Mouse (Mus musculus): ENCODE data around the gene Stk24. TPM values are rescaled to one million over a fixed set of nuclear protein-coding genes. Genes with fewer than 3 reads are reported as not detected.

The Stk24 gene
- total RNA-seq, 1 experiment from 2014 or later: 110 TPM

DNA sequence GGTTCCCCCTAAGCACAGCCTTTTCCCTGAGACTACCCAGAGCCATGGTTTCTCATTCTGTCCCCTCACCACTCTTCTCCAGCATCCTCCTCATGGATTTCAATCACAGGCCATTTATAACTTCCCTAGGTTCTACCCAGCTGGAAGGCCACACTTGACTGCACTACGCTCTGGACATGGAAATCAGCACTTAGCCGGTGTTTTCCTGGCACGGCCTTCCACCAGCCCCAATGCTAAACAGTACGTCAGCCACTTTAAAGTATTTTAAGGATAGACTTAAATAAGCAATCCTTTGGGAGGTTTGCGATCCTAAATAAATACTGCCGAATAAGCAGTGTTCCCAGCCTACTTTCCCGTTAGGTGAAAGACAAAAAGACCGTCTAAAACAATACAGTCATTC is 29.8 kb downstream of the Stk24 start:
- no peak for DNase-seq

DNA sequence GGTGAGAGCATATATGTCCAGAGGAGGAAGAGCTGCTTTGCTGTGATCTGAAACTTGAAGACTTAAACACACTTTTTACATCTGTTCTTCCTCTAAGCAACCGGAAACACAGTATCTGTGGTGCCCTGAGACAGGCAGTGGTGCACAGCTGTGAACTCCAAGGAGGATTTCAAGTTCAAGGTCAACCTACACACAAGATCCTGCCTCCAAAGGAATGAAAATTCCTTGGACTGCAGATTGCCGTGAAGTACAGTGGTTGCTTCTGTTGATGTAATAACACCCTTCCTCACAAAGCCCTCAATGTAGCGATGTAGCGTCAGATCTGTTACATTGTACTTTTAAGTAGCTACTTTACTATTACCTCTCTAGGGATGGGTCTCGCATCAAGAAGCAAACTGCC is 30.5 kb downstream of the Stk24 start:
- DNase-seq: no peak

DNA sequence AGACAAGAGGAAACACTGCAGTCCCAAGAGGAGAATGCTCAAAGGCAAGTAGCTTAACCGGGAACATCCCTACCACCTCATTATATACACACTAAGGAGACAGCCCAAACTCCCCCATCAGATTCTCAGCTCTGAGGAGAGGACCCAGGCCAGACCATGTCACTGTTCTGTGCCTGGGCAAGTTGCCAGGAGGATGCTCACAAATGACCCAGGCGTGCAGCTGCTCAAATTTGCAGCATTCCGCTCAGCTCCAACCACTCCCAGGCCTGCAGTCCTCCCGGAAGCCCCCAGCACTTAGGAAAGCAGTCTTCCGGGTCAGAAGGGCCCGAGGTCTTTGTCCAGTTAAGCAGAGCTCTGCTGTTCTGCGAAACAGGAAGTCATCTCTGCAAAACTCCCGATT is 31.6 kb downstream of the Stk24 start:
- DNase-seq: peak; percentile 55

DNA sequence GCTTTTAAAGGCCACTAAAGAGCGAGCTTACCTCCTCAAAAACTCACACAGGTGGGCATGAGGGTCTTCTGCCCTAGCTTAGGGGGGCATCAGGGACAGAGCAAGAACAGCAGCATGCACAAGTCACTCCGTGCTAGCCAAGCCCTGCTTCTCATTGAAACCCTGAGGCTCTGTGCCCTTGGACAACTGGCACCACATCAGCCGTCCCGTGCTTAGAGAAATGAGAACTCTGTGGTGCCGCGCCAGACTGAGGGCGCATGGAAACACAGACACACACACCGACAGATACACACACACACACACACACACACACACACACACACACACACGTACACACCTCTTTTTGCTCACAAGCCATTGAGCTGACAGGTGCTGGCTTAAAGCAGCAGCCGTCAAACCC is 32.7 kb downstream of the Stk24 start:
- DNase-seq: peak; percentile 43

DNA sequence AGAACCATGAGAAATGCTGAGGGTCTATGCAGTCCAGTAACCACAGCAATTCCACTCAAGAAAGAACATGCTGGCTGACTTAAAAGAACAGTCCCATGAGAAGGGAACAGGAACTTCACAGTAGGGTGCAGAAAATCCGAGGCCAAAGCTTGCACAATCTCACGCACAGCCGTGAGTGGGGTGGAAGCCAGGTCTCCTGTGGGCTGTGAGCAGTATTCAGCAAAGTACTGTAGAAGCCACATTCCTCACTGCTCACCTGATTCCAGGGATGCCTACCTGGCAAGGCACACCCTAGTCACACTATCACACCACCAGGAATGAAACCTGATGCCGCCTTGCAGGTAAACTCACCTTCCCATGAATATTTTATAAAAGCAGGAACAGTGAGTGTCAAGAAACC is 33.2 kb downstream of the Stk24 start:
- DNase-seq: peak; percentile 34

DNA sequence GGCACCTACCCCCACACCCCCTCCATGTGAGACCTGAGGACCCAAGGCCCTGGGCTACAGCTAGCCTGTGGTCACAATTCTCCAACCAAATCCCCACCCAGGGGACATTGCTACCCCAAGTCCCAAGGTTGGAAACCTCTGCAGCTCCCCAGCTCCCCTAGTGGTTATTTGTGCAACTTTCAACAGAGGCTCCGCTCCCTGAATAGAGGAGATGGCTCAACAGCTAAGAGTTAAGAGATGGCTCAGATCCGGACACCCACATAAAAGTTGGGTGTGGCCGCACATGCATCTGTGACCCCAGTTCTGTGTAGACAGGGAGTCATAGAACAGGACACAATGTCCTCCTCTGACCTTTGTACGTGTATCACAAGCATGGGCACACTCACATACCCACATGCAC is 33.8 kb downstream of the Stk24 start:
- no peak for DNase-seq

DNA sequence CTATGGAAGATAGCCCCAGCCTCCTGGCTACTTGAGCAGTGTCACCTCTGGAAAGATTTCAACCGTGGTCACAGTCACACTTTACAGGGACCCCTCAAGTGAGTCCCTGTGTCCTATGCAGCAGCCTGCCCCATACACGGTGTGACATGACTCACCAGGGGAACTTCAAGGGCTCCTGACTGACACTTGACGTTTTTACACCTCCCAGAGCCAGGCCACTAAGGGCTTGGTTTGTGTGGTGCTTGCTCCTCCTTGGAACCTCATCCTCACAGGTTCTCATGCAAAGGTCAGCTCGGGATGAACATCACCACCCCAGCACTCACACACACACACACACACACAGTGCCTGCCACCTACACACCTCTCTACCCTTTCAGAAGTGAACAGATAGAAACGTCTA is 34.9 kb downstream of the Stk24 start:
- DNase-seq: no peak

DNA sequence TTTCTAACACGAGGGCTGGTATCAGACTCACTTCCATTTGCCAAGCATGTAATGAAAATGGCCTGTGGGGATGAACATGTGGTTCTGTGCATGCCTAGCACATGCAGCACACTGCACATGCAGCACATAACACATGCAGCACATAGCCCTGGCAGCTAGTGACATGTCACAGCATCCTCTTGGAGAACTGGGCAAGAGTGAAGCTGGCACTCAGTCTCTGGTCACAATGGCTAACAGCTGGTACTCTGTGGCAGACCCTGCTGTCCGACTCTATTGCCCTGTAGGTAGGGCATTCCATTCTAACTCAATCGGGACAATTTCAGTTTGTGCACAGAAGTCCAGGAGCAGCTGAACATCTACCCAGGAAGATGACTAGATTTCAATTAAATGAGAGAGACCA is 36.9 kb downstream of the Stk24 start:
- DNase-seq: no peak

DNA sequence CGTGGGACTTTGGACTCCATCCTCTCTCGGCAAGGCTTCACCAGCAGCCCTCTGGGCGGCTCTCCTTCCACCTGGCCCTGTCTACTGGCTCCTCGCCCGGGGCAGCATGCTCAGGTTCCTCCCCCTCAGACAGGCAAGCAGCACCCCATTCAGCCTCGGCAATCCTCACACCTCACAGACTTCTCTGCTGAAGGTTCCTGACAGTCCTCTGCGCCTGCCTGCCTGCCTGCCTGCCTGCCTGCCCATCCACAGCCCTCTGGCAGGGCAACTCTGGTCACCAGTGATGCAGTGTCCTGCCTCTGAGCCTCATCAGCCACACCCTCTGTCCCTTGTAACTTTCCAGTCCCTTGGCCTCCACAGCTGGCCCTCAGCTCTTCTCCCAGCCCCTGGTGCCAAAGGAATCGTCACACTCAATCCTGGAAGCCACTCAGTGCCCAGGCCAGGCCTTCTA is 39.8 kb downstream of the Stk24 start:
- DNase-seq: peak; percentile 56

DNA sequence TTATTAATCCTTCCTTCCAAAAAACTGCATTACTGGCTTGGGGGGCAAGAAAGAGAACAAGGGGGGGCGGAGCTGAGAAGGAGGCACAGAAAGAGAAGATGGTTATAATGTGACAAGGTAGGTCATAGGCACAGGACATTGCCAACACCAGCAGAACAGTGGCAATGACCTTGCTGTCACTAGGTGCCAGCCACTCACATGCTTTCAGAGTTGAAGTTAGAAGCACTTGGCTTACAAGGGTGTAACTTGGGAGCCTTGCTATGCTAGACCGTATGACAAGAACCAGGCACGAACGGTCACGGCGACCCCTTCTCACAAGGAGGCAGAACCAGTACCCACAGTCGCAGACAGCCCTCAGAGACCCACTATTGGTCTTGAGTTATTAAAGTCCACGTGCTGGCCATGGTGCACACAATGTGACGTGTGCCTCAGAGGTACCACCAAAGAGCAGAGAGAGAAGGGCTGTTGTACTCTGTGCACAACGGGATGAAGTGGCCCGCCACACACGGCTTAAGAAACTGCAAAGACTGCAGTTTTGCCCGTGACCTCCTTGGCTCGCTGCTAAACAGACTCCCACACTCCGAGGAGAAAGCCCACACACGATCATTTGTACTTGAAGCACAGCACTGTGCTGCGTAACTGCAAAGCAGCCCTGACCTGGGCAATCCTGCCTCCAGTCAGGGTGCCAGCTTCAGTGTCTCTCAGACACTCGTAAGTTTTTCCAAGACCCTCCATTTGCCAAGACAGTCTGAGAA is 40.8 kb downstream of the Stk24 start:
- no peak for DNase-seq

DNA sequence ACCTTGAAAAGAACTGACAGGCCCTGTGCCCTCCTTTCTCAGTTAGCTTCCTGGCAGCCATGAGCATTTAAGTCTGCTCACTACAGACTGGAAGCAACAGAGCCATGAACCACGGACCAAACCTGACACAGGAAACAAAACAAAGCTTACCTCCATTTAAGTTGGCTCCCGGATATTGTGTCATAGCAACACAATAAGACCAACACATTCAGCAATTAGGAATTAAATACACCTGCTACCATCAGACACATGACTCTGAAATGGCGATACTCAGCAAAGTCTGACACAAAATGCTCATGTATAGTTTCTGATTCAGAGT is 49.8 kb downstream of the Stk24 start:
- no peak for DNase-seq

DNA sequence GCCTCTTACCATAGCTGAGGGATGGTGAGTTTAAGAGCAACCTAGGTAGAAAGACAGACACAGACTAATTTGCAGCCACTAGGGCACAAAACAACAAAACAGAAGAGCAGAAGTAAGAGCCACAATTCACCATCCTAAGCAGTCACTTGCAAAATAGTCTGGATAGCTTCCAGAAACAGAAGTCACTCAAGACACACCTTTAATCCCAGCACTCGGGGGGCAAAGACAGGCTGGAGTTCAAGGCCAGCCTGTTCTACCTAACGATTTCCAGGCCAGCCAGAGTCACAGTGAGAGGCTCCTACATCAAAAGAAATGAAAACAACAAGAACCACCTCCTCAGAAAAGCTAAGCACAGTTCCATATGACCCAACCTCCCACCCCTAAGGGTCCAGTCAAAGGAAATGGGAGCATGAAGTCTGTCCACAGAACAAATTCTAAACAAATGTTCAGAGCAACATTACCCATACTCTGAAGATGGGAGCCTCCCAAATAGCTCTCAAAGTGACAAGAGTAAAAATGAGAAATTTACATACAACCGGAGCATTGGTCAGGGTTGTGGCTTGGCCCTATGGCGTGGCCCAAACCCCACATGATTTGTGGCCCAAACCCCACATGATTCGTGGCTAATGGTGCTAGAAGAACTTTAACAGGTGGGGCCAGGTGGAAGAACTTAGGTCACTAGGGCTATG is 50.3 kb downstream of the Stk24 start:
- DNase-seq: no peak

DNA sequence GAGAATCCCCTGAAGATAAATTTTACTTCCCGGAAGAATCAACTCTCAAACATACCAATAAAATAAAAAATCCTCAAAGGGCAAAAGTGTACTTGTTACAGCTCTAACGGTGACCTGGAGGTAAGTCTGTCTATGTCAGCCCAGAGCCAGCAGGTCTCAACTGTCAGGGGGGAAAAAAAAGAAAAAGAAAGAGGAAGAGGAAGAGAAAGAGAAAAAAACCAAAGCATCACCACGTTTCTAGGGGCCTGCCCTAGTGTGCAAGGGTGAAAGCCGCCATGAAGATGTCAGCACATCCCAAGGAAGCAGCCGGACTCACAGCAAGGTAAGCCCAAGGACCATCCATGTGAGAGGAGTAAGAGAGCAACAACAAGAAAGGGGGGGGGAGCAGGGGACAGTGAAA is 50.9 kb downstream of the Stk24 start:
- no peak for DNase-seq

DNA sequence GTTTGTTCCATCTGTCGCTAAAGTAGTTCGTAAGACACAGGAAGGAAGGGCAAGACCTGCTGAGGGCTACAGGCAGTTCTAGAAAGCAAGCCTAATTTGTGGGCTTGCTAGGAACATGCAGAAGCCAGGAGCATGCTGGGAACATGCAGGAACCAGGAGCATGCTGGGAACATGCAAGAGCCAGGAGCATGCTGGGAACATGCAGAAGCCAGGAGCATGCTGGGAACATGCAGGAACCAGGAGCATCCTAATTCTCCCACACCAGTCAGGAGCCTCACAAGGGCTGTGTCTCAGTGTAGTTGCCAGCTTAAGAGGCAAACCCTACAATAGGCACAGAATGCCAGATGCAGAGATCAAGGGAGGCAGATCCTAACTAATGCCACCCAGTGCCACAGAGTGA is 53.4 kb downstream of the Stk24 start:
- no peak for DNase-seq

DNA sequence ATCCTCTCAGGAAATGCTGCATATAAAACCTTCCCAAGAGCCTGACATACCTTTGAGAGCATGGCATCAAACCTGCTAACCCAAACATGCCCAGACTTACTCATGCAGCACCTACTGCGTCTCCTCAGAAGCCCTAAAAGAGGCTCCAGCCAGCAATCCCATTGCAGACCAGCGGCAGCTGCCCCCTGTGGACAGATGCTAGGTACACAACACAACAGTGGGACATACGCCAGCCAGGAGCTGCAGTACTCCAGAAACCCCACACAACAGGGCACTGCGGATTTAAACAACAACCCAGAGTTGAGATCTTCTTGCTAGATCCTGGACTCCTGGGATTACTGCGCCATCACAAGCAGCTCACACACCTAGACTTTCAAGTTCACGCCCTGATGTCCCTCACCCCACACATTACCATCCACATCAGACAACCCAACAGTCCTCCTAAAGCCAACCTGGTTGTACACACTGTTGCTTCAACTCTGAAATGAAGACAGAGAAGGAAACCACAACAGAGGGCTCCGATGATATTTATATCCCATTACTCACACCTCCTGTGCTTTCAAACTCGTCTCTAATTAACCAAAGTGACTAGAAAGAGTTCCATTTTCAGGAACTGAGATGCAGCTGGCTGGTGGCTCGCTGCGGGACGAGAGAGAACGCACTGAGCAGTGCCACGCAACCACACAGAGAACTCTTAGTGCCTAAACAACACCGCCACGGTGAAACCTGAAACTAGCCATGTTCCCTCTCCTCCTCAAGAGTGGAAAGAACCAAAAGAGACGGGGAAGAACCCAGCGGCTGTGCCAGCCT is 55.1 kb downstream of the Stk24 start:
- DNase-seq: no peak

DNA sequence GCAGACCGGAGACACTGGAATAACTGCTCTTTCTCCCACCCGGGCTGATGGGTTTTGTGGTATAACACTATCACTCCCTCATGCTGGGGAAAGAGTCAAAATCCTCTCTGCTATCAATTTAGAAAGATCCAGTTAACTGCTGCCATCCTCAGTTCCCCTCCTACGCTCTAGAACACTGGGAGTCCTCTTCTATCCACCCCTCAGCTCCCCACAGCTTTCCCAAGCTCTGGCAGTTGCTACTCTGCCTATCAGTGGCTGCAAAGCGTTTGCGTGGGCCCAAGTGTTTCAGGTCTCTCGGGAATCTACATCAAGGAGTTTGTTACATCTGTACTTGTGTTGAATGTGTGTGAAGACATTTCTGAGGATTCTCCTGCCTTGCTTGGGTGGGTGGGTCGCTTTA is 57.2 kb downstream of the Stk24 start:
- DNase-seq: no peak

DNA sequence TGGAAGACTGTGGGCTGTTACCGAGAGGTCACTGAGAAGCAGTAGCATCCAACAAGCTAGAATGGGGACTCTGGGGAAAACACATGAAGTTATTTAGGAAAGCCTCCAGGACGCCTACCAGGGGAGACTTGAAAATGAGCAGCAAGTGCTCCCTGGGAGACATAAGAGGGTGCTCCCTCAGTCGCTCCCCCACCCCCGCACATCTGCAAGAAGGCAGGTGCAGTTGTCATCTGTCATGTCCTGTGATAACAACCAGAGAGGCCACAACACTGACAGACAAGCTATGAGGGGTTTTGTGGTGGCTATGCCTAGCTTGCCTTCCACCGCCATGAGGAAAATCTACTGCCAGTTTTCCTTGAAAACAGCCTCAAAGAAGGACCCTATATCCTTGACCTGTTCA is 57.7 kb downstream of the Stk24 start:
- DNase-seq: no peak

DNA sequence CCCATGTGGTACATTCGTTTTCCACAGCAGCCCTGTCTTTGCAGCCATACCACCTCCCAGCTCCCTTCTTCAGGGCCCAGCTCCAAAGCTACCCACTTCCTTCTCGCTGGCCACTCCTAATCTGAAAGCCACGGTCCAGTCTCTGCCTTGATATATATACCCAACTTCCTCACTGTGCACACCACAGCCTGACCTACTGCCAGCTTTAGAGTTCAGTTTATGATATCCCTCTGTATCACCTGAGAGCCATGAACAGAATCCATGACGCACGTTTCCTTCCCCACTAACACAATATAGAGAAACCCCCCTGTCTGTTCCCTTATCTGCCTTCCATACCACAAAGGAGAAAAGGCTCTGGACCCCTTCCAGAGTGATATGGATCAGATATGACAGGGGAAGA is 61.4 kb downstream of the Stk24 start:
- DNase-seq: no peak

DNA sequence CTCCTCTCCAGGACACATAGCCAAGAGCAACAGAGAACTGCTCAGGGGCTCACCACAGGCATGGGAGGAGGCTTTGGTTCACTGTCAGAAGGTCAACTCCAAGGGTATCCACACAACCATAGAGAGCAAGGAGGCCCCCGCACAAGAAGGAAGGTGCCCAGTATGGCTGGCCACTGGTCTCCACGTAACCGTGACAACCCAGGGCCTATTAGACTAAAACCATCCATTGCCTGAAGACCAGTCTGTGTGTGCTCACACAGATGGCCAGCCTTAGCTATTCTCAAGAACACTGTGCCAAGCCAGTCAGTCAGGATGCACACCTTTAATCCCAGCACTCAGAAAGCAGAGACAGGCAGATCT is 62.5 kb downstream of the Stk24 start:
- no peak for DNase-seq

DNA sequence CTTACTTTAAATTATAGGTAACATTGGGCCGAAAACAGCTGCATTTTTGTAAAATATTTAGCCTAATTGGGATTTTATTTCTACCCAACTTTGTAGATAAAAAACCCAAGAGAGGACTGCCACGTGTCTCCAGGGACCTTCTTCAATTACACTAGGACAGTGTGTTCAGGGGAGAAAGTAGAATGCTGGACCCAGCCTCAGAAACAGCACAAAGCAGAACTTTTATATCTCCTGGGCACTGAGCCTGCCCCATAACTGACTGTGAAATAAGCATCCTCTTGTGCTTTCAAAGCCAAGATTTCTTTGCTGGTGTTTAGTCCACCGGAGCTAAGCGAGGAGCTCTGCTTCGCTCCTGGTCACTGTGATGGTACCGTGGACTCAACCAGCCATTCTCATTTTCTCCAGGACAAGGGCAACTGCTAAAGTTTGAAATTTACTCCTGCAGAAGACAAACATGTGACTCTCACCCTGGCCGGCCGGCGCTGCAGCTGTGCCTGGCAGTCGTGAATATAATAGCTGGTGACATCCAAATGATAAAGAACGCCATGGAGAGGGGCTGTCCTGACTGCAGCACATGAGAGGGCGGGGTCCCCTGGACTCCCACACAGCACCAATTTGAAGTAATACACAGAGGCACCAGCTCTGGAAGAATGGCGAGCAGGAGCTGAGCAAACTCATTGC is 63.0 kb downstream of the Stk24 start:
- no peak for DNase-seq

DNA sequence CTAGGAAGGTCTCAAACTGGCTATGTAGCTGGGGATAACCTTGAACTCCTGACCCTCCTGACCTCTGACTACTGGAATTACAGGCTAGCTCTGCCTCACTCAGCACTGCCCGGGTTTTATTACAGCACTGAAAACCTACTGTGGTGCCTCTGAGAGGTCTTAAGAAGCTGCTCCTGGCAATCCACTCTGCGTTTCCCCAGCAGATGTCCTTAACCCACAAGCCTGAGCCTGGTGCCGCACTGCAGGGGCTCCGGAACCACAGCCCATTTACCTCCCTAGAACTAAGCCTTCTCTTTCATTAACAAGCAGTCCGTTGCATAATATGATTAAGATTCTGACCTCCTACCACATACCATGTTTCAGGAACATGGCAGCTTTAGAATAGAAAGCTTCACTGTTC is 63.7 kb downstream of the Stk24 start:
- DNase-seq: no peak

DNA sequence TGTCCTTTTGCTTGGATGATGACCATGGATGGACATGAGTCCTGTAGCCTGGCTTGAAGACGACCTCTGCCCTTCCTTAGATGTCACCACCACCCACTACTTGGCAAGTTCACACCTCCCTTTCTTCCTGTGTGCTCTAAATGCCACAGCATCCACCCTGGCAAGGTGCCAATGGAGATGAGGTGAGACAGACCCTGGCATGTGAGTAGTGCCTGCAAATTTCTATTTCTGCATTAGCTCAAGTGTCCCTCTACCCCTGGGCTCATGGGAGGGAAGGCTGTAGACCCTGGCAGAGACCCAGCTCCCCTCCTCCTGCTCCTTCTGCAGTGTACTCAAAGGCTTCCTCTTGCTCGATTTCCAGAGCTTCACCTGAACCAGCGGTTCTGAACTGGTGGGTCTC is 64.9 kb downstream of the Stk24 start:
- peak; percentile 18 for DNase-seq

DNA sequence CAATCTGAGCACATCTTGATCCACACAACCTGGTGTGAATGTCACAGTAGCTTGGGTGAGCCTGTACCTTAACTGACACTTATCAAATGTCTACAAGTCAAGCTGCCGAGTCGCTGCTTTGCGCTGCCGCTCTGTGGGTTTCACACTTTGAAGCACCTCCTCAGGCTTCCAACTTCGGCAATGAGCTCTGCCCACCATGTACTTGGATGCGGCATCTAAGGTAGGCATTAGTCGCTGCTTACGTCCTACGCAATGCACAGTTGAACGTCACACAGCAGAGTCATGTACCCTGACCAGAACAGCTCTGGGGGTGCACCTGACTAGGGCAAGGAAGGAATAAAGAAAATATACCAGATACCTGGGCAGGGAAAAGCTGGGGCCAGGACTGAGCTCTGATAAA is 66.5 kb downstream of the Stk24 start:
- no peak for DNase-seq
